Mouse (Mus musculus): Measurements from ENCODE around the gene Luc7l2.
"Not testable (repeated sequence)": the region's sequence is repeated elsewhere in the genome, so short reads cannot be mapped to it uniquely, and the experiment has no call there.

DNA sequence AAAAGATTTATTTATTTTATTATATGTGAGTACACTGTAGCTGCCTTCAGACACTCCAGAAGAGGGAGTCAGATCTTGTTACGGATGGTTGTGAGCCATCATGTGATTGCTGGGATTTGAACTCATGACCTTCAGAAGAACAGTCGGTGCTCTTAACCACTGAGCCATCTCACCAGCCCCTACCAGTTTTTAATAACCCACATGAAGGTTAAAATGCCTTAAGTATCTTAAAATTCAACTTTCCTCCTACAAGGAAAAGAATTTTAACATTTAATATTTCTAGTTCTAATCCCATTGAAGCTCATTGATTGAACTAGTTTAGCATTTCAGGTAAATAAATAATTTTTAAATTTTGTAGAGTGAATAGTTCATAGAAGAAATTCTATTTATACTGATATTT is 4.1 kb upstream of the Luc7l2 start:
- not testable (repeated sequence) for TF ChIP-seq POLR2A (IDR thresholded peaks at IDR 0.05; ENCODE audit: borderline replicate concordance, insufficient read depth, low read length); CTCF (IDR thresholded peaks at IDR 0.05; ENCODE audit: borderline replicate concordance, insufficient read depth, low read depth, low read length)
